Mouse (Mus musculus) embryonic facial prominence, embryonic 15.5 days (tissue): ENCODE measurements around the gene Nelfb. TPM values are rescaled to one million over a fixed set of nuclear protein-coding genes. Genes with fewer than 3 reads are reported as not detected.
A peak's percentile ranks its signal among the peaks of the same experiment; 100 is the strongest.

Source experiments
- ATAC-seq: fragments of 200-750 bp; cut with Nextera tagmentation; 2 replicates; pipeline ENCODE4 v1.8.0; 2017; ENCODE audit warnings: low read depth, moderate TSS enrichment; ENCODE audit not compliant: insufficient number of reproducible peaks, low FRiP score, low TSS enrichment
- H3K27ac ChIP-seq: fragments of 300-500 bp; sonication (generic); replicated peaks from 2 replicates; pipeline ENCODE4 v1.5.1; 2015; ENCODE audit warnings: mild to moderate bottlenecking, inconsistent platforms
- H3K27me3 ChIP-seq: fragments of 300-500 bp; sonication (generic); 2 replicates; pipeline ENCODE4 v1.6.1; 2015; ENCODE audit warnings: inconsistent platforms
- H3K36me3 ChIP-seq: fragments of 300-500 bp; sonication (generic); 2 replicates; pipeline ENCODE4 v1.6.1; 2015; ENCODE audit warnings: mild to moderate bottlenecking, inconsistent platforms
- H3K4me1 ChIP-seq: fragments of 300-500 bp; sonication (generic); 2 replicates; pipeline ENCODE4 v1.6.1; 2015; ENCODE audit warnings: inconsistent platforms
- H3K4me2 ChIP-seq: fragments of 300-500 bp; sonication (generic); replicated peaks from 2 replicates; pipeline ENCODE4 v1.6.1; 2015; ENCODE audit warnings: mild to moderate bottlenecking, inconsistent platforms
- H3K4me3 ChIP-seq: fragments of 300-500 bp; sonication (generic); replicated peaks from 2 replicates; pipeline ENCODE4 v1.5.1; 2015; ENCODE audit warnings: mild to moderate bottlenecking, inconsistent platforms
- H3K9ac ChIP-seq: fragments of 300-500 bp; sonication (generic); 2 replicates; pipeline ENCODE4 v1.6.1; 2015; ENCODE audit warnings: inconsistent platforms
- H3K9me3 ChIP-seq: fragments of 300-500 bp; sonication (generic); replicated peaks from 2 replicates; pipeline ENCODE4 v1.6.1; 2016; ENCODE audit warnings: inconsistent platforms
- WGBS: fragments of 180-500 bp; shearing (Covaris S2); methylation state at CpG from one replicate; pipeline ENCODE4 v1.1.7; 2015; 5-methylcytosine and 5-hydroxymethylcytosine counted together
- polyA plus RNA-seq: library from polyadenylated mRNA; unstranded; fragments of >200 nt; fragmentation: Nextera tagmentation; extraction: Ambion mirVana; gene quantifications from 2 replicates; pipeline ENCODE4 v1.2.1, GENCODE M21; 2015

Nelfb gene
- polyA plus RNA-seq, 1 experiment from 2014 or later: 115 TPM

- no peak within 1 kb of the TSS for H3K27ac ChIP-seq
- no peak within 1 kb of the TSS for H3K4me3 ChIP-seq
- no peaks in the 10 kb centered on the region for H3K27me3 ChIP-seq
- no peaks in the 10 kb centered on the region for H3K9me3 ChIP-seq
- H3K4me2 ChIP-seq: no peak within 1 kb of the TSS
- H3K36me3 ChIP-seq: 0 out of 2 replicates have a peak, but pooled peaks cover 8% of the 10 kb centered on the region
- no peak for ATAC-seq
- peaks cover 4% of the 10 kb centered on the region for H3K4me1 ChIP-seq
- no peak within 1 kb of the TSS for H3K9ac ChIP-seq
Measured at GRCm38 (mm10) chr2:25218445-25218844, 7.2 kb upstream of the Nelfb start, which contains the start of gene Fam166a. Gene Fam166a (plus strand): TSS chr2:25218745.

DNA sequence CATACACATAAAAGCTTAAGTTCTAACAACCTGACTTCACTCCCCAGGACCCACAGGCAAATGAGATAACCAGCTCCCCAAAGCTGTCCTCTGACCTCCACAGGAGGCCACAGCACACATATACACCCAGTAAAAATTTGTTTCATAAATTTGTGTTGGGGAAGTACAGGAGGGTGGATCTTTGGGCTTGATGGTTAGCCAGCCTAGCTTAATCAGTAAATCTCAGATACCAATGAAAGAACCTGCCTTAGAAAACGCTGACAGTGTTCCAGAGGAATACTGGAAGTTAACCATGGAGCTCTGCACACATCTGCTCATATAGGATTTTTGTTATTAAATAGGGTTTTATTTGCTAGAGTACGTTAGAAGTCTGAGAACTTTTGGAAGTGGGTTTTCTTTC lies 6.4 kb upstream of the Nelfb start:
- 0 out of 2 replicates have a peak, but pooled peaks cover 8% of the 10 kb centered on the region for H3K36me3 ChIP-seq
- H3K4me2 ChIP-seq: no peak overlapping the region
- WGBS: 60% methylated on average over 2 of the region's 2 CpGs
- H3K4me3 ChIP-seq: no peak overlapping the region
- H3K27ac ChIP-seq: no peak overlapping the region
- ATAC-seq: no peak
- H3K4me1 ChIP-seq: no peaks in the 10 kb centered on the region
- H3K9me3 ChIP-seq: no peaks in the 10 kb centered on the region
- H3K27me3 ChIP-seq: no peaks in the 10 kb centered on the region
- no peak overlapping the region for H3K9ac ChIP-seq

DNA sequence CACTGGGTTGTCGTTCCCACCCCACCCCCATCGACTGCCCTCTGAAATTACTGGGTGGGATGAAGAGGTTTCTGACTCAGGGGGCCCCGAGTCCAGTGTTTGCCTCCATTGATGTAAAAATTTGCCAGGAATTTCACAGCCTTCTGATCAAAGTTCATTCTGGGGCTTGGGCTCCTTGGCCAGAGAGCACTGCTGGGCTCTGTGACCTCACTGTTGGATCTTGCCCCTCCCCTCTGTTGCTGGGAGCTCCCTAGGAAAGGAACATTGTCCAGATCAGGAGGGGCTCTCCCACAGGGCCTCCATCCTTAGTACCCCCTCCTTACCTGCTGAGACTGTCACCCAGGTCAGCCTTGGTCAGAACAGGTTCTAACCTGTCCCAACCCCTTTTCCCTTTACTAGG lies 3.2 kb upstream of the Nelfb start, which contains the start of gene Stpg3:
Gene Stpg3 (minus strand): TSS at position 194 of the 400 bp plus-strand sequence.
- no peak within 1 kb of the TSS for H3K4me3 ChIP-seq
- no peaks in the 10 kb centered on the region for H3K9me3 ChIP-seq
- no peaks in the 10 kb centered on the region for H3K27me3 ChIP-seq
- no peak for ATAC-seq
- H3K36me3 ChIP-seq: no peaks in the 10 kb centered on the region
- H3K27ac ChIP-seq: no peak within 1 kb of the TSS
- WGBS: 62% methylated on average over 3 of the region's 3 CpGs
- H3K4me2 ChIP-seq: no peak within 1 kb of the TSS
- no peak within 1 kb of the TSS for H3K9ac ChIP-seq
- H3K4me1 ChIP-seq: peaks cover 15% of the 10 kb centered on the region

GRCm38 (mm10) chr2:25213266-25213865 lies 2.1 kb upstream of the Nelfb start:
- peaks cover 20% of the 10 kb centered on the region for H3K4me1 ChIP-seq
- H3K27me3 ChIP-seq: no peaks in the 10 kb centered on the region
- no peak overlapping the region for H3K4me3 ChIP-seq
- no peak for ATAC-seq
- no peak overlapping the region for H3K4me2 ChIP-seq
- 0 out of 2 replicates have a peak, but pooled peaks cover 6% of the 10 kb centered on the region for H3K36me3 ChIP-seq
- H3K9ac ChIP-seq: no peak overlapping the region
- H3K27ac ChIP-seq: no peak overlapping the region
- no peaks in the 10 kb centered on the region for H3K9me3 ChIP-seq
- WGBS: 64% methylated on average over 23 of the region's 23 CpGs

DNA sequence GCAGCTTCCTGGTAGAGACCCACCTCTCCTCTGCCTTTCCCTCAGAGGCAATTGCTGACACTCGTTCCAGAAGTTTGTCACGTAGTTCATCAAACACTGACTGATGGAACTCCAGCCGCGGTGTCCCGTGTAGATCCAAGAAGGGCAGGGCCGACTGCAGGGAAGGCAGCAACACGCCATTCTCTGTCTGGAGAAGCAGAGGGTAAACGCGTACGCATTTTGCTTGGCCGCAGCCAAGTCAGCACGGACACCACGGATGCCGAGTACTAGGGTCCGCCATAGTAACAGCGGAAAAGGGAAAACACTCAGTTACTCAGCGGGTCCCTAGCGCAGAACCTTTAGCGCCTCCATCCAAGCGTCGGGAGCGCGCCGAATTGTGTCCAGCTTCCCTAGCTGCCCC lies 603 bp downstream of the Nelfb start:
- peak overlapping the region; percentile 93 for H3K4me3 ChIP-seq
- no peak for ATAC-seq
- peak overlapping the region; percentile 87 for H3K4me2 ChIP-seq
- peak overlapping the region; percentile 91 for H3K9ac ChIP-seq
- H3K36me3 ChIP-seq: peaks cover 28% of the 10 kb centered on the region
- H3K9me3 ChIP-seq: no peaks in the 10 kb centered on the region
- H3K27me3 ChIP-seq: no peaks in the 10 kb centered on the region
- under 1% methylated on average over 24 of the region's 24 CpGs for WGBS
- H3K4me1 ChIP-seq: peaks cover 21% of the 10 kb centered on the region
- H3K27ac ChIP-seq: peak overlapping the region; percentile 93

GRCm38 (mm10) chr2:25207593-25207992 lies 3.7 kb downstream of the Nelfb start:
- WGBS: 81% methylated on average over 1 of the region's 1 CpGs

DNA sequence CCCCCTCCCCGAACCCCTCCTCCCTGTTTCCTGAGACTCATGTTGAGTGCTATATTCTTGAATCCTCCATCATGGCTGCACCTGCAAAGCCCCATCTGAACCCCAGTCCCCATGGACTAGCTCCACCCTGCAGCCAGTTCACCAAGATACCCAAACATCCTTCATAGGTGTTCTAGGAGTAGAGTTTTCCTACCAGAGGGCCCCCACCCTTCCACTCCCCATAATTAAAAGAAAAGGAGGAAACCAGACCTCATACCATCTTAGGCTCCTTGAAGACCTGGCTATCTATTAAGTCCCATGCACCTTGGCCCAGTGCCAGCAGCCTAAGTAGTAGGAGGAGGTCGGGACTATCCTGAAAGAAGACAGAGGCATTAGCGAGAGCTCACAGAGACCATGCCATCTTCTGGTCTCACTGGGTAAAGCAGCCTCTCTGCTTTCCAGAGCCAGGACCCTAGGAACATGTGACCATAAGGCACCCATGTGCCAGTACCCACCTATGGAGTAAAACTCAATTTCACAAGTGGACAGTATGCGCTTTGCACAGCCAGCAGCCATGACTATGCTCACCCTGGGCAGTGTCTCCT lies 7.6 kb downstream of the Nelfb start:
- Histone ChIP-seq H3K4me3 (no peak overlapping the region), H3K4me2 (no peak overlapping the region), H3K27me3 (no peaks in the 10 kb centered on the region), H3K9ac (no peak overlapping the region), H3K27ac (no peak overlapping the region), H3K9me3 (no peaks in the 10 kb centered on the region), H3K36me3 (peaks cover 90% of the 10 kb centered on the region), H3K4me1 (0 out of 2 replicates have a peak, but pooled peaks cover 3% of the 10 kb centered on the region)
- 66% methylated on average over 4 of the region's 4 CpGs for WGBS
- no peak; the same call in 1 of the 2 replicates for ATAC-seq

More at GRCm38 (mm10) chr2:25207593-25207992, 3.7 kb downstream of the Nelfb start:
- no peak for ATAC-seq
- H3K27me3 ChIP-seq: no peaks in the 10 kb centered on the region
- no peak overlapping the region for H3K4me2 ChIP-seq
- no peak overlapping the region for H3K27ac ChIP-seq
- no peak overlapping the region for H3K9ac ChIP-seq
- H3K36me3 ChIP-seq: peaks cover 59% of the 10 kb centered on the region
- H3K9me3 ChIP-seq: no peaks in the 10 kb centered on the region
- peaks cover 21% of the 10 kb centered on the region for H3K4me1 ChIP-seq
- no peak overlapping the region for H3K4me3 ChIP-seq

GRCm38 (mm10) chr2:25200631-25201030 lies 10.7 kb downstream of the Nelfb start:
- no peak for ATAC-seq
- H3K4me1 ChIP-seq: peaks cover 14% of the 10 kb centered on the region
- H3K36me3 ChIP-seq: peaks cover 75% of the 10 kb centered on the region
- 97% methylated on average over 2 of the region's 2 CpGs for WGBS
- no peak overlapping the region for H3K4me3 ChIP-seq
- H3K9me3 ChIP-seq: no peaks in the 10 kb centered on the region
- no peak overlapping the region for H3K9ac ChIP-seq
- H3K4me2 ChIP-seq: no peak overlapping the region
- peaks cover 11% of the 10 kb centered on the region for H3K27me3 ChIP-seq
- no peak overlapping the region for H3K27ac ChIP-seq

DNA sequence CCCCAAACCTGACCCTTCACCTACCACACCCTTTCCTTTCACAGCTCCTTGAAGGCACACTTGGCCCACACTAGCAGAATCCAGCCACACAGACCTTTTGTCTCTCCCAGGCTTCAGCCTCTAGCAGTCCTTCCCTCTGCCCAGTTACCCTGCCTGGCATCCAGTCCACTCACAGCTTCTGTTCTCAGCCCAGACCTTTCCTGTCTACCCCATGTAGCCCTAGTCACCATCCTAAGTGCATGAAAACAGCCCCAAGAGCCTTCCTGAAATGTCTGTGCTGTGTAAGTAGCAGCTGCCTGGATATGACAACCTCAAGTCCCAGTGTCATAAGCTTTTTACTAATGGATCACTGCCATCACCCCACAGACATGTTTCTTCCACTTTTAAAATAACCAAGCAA lies 13.3 kb downstream of the Nelfb start:
- Histone ChIP-seq H3K36me3 (peaks cover 48% of the 10 kb centered on the region), H3K9ac (no peak overlapping the region), H3K27me3 (peaks cover 26% of the 10 kb centered on the region), H3K4me3 (no peak overlapping the region), H3K27ac (no peak overlapping the region), H3K9me3 (no peaks in the 10 kb centered on the region), H3K4me2 (no peak overlapping the region), H3K4me1 (peaks cover 31% of the 10 kb centered on the region)
- ATAC-seq: no peak

DNA sequence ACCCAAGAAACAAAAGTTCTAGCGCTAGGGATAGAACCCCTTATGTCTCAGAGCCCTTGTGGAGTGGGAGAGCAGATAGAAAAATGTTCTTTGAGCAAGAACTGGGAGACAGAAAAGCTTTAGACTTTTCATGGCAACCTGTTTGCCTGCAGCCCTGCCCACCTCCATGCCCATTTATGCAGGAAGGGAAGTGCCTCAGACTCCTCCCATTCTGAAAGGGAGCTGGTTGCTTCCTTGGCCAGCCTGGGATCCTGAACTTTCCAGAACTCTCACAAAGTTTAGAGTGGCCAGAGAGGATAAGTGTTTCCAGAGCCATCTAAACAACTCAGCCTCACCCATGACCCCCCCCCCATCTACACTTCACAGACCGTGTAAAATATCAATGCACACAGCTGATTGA lies 14.1 kb downstream of the Nelfb start:
- 18% methylated on average over 2 of the region's 2 CpGs for WGBS
- H3K27ac ChIP-seq: peak overlapping the region; percentile 69
- H3K9me3 ChIP-seq: no peaks in the 10 kb centered on the region
- peak overlapping the region; percentile 45 for H3K4me2 ChIP-seq
- H3K27me3 ChIP-seq: peaks cover 26% of the 10 kb centered on the region
- peaks cover 40% of the 10 kb centered on the region for H3K36me3 ChIP-seq
- no peak for ATAC-seq
- no peak overlapping the region for H3K4me3 ChIP-seq
- peaks cover 32% of the 10 kb centered on the region for H3K4me1 ChIP-seq
- H3K9ac ChIP-seq: no peak overlapping the region

DNA sequence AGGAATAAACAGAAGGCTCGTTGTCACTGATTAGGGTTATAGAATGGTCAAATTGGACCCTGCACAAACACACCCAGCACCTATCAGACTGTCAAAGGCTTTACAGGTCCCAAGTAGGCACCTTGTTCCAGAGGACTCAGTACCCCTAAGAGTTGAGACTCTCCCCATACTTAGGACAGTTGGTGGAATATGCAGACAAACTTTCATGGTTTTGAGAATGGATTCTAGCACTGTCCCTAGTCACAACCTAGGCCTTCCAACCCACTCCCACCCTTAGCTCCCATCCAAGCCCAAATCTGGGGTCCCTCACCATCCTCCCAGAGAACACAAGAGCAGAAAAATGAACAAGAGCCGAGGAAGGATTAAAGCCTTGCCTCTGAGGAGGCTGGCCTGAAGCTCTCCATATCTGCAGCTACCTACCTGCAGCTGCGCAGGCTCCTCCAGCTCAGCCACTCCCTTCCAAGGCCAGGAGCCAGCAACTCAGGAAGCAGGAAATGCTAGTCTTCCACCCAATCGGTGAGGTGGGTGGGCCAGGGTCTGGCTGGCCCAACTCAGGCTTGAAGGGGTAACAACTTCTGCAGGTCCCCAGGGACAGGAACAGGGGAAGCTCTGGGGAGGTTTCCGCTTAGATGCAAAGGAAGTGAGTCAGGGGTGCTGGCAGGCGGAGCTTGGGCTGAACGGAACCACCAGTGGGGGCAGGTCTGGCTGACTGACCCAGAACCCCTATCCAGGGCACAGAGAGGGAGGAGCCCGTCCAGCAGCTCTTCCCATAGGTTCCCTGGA lies 14.9 kb downstream of the Nelfb start, which contains the start of gene Tor4a:
Gene Tor4a (minus strand): TSS at position 715 of the 783 bp plus-strand sequence.
- WGBS: 7% methylated on average over 8 of the region's 8 CpGs
- peak within 1 kb of the TSS; percentile 45 for H3K4me2 ChIP-seq
- H3K4me3 ChIP-seq: peak within 1 kb of the TSS; percentile 33
- peaks cover 32% of the 10 kb centered on the region for H3K36me3 ChIP-seq
- H3K27me3 ChIP-seq: peaks cover 26% of the 10 kb centered on the region
- H3K9ac ChIP-seq: peak within 1 kb of the TSS; percentile 4; the same call in 1 of the 2 replicates
- H3K9me3 ChIP-seq: no peaks in the 10 kb centered on the region
- H3K27ac ChIP-seq: peak within 1 kb of the TSS; percentile 69
- peak; percentile 55; the same call in 1 of the 2 replicates for ATAC-seq
- peaks cover 32% of the 10 kb centered on the region for H3K4me1 ChIP-seq
